Mouse (Mus musculus) brain, embryonic 14.5 days (tissue): Measurements from ENCODE around the gene Afmid. TPM values are rescaled to one million over a fixed set of nuclear protein-coding genes. Genes with fewer than 3 reads are reported as not detected.
"Not testable (repeated sequence)": the region's sequence is repeated elsewhere in the genome, so short reads cannot be mapped to it uniquely, and the experiment has no call there.

Source experiments
- DNase-seq: peaks from one replicate; pipeline ENCODE4 v3.0.0-alpha.2; 2011; ENCODE audit warnings: low read depth
- CTCF ChIP-seq: fragments of 200-500 bp; IDR thresholded peaks from 2 replicates; pipeline ENCODE4 v1.5.1; 2012; ENCODE audit warnings: inconsistent platforms, mild to moderate bottlenecking, moderate library complexity, borderline replicate concordance; ENCODE audit not compliant: insufficient read depth, insufficient read length; ENCODE audit errors: extremely low read depth
- POLR2A ChIP-seq: fragments of 200-500 bp; IDR thresholded peaks from 2 replicates; pipeline ENCODE4 v1.6.1; 2012; ENCODE audit warnings: mild to moderate bottlenecking, inconsistent platforms, borderline replicate concordance; ENCODE audit not compliant: poor library complexity, insufficient read depth, insufficient read length, severe bottlenecking; ENCODE audit errors: extremely low read depth
- polyA plus RNA-seq: library from polyadenylated mRNA; depleted of rRNA; stranded (reverse); fragments of >200 nt; gene quantifications from 2 replicates; pipeline ENCODE4 v1.2.3, GENCODE M21; 2012

Afmid gene
- polyA plus RNA-seq, 1 experiment = 4.5 TPM

DNA sequence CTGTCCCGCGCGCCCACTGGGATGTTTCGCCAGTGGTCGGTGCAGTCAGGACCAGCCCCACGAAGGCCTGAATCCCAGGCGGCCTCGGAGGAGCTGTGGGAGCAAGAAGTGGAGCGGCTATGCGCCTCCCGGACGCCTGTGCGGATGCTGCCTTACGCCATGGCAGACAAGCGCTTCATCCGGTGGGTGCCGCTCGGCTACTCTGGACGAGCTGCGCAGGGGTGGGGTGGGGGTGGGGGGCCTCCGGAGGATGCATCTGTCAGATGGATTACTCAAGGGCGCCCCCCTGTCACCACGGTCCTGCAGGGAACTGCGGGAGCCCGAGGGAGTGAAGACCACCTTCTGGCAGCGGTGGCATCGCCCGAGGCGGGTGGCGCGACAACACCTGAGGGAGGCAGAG lies 42.6 kb upstream of the Afmid start:
- peak; percentile 81 for DNase-seq
- TF ChIP-seq CTCF = peak; percentile 71
- no peak for TF ChIP-seq POLR2A

DNA sequence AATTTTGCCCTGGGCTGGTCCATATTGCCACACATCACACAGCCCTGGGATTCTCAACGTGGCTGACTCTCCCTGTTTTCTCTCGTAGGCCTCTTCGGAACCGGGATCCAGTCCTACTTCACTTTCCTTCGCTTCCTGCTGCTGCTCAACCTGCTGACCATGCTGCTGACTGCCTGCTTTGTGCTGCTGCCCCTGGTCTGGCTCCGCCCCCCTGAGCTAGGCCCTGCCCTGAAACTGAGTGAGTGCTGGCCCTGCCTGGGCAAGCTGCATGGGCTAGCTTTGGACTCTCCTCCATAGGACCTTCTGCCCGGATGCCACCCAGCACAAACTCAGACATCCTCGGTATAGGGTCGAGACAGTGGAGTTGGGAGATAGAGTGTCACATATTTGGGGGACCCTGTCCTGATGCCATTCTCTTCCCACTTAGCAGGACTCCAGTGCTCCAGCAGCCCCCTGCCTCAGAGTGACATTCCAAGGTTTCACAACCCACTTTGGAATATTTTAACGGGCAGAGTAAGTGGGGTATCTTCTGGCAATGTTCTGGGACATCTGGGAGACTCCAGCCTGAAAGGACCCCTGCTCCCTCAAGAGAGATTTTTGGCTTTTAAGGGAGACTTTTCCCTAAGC lies 41.9 kb upstream of the Afmid start:
- TF ChIP-seq CTCF (no peak), POLR2A (no peak)
- DNase-seq = no peak

DNA sequence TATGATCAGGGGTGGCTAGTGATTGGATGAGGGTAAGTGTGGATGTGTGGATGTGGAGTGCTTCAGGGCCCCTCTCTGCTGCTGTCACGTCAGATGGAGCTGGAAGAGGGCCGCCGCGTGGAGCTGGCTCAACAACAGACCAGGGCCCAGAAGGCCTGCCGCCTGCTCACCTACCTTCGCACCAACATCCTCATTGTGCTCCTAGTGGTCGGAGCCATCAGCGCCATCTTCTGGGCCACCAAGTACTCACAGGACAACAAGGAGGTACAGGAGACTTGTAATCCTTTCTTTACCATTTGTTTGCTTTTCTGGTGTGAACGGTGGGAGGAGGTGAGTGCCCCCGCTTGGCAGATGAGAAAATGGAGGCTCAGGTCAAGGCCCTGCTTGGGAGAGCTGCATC lies 39.4 kb upstream of the Afmid start:
- DNase-seq = peak; percentile 82

DNA sequence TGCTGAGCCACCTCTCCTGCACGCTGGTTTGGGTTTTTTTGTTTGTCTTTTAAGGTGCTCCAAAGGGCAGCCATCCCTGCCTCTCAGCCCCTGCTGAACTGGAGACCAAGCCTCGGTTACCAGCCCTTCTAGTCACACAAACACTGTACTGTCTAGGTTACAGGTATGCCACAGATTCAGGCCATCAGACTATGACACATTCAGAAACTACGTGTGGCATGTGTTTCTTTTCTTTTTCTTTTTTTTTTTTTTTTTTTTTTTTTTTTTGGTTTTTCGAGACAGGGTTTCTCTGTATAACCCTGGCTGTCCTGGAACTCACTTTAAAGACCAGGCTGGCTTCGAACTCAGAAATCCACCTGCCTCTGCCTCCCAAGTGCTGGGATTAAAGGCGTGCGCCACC lies 37.2 kb upstream of the Afmid start:
- not testable (repeated sequence) for DNase-seq

More for the DNA sequence above, 39.4 kb upstream of the Afmid start:
- no peak for TF ChIP-seq POLR2A
- TF ChIP-seq CTCF = peak; percentile 61; the same call in 1 of the 2 replicates

DNA sequence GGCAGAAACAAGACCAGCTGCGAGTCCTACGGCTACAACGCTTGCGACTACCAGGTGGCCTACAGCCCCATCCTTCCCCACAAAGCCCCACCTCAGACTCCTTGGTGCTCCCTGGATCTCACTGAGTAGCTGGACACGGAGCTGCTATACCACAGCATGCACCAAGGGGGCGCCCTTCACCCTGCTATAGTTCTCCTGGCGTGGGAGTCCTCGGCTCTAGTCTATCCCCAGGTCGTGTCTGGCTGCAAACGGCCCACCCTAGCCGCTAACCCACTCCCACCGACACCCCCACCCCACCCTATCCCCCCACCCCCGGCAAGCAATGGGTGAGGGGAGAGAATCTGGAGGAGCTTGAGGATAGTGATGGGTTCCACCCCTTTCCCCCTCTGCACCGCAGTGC lies 35.4 kb upstream of the Afmid start:
- no peak for TF ChIP-seq POLR2A
- TF ChIP-seq CTCF = peak; percentile 84

DNA sequence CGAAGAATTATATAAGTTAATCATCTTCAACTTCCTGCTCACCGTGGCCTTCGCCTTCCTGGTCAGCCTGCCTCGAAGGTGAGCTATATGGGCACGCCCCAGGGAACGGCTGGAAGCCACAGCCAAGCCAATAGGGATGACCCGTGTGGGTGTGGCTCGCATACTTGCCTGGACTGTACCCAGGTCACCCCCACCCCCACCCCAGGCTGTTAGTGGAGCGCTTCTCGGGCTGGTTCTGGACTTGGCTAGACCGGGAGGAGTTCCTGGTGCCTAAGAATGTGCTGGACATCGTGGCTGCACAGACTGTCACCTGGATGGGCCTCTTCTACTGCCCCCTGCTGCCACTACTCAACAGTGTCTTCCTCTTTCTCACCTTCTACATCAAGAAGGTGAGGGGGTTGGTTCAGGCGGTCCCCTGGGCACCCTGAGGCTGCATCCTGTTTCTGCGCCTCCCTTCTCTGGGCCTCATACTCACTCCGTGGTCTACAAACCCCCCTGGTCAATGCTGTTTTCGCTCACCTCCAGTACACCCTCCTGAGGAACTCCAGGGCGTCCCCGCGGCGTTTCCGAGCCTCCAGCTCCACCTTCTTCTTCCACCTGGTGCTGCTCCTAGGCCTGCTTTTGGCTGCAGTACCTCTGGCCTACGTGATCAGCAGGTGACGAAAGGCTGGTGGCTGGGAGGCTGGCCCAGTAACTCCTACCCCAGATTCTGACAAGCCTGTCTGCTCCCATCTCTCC lies 34.9 kb upstream of the Afmid start:
- DNase-seq = no peak
- TF ChIP-seq POLR2A (no peak), CTCF (0 out of 2 replicates have a peak, but pooled peaks have one; percentile 0)

More for the DNA sequence above, 35.4 kb upstream of the Afmid start:
- DNase-seq = peak; percentile 49

DNA sequence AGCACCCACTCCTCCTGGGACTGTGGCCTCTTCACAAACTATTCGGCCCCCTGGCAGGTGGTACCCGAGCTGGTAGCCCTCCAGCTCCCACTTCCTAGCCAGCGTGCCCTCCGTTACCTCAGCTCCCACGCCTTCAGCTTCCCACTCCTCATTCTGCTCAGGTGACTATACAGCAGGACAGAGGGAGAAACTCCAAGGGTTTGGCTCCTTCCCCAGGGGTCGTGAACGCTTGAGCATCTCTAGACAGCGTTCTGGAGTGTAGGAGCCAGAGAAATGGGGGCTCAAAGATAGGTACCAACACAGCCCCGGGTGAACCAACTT lies 34.3 kb upstream of the Afmid start:
- DNase-seq = no peak
- no peak for TF ChIP-seq CTCF
- TF ChIP-seq POLR2A = no peak

DNA sequence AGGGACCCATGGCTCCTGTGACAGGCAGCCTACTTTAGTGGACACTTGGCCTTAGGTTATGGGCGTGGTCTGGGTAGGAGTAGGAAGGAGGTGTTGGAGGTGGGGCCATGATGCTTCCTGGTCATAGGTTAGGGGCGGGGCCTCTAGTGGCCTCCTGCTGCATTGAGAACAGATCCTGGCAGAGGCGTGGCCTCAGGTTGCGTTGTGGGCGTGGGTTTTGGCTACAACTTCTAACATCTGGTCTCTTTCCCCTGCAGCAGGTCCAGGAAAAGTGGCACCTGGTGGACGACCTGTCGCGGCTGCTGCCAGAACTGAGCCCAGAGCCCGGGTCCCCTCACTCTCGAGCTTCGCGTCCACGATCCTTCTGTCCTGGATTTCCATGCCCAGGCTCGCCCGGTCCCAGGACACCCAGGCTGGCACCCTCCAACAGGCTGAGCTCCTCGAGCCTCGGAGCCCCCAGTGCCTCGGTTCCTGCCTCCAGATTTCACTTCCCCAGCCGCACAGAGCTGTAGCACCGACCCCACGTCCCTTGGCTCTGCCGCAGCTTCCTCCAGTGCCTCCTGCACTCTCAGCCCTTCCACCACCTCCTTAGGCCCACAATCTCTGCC lies 33.3 kb upstream of the Afmid start:
- DNase-seq = no peak
- no peak for TF ChIP-seq CTCF
- no peak for TF ChIP-seq POLR2A

DNA sequence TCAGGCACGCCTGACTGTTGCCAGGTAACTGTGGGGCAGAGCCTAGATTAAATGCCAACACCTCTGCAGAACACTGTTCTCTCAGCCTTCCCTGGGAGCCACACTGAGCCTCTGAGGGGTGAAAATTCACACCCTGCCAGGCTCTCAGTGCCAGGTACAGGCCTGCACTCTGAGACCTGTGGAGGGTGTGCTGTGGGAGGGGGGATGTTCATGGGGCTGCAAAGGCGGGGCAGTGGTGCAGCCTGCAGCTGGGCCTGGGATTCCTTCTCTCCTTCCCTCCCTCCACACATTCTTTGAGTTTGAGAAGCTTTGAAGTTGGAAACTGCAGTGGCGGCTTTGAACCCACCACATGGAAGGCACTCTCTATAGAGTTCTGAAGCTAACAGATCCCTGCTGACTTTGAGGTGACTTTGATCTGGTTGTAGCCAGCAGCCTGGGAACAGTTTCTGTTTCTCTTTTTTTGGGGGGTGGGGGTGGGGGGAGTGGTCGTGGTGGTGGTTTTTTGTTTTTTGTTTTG lies 31.6 kb upstream of the Afmid start:
- TF ChIP-seq POLR2A = no peak
- no peak for TF ChIP-seq CTCF
- peak; percentile 23 for DNase-seq

DNA sequence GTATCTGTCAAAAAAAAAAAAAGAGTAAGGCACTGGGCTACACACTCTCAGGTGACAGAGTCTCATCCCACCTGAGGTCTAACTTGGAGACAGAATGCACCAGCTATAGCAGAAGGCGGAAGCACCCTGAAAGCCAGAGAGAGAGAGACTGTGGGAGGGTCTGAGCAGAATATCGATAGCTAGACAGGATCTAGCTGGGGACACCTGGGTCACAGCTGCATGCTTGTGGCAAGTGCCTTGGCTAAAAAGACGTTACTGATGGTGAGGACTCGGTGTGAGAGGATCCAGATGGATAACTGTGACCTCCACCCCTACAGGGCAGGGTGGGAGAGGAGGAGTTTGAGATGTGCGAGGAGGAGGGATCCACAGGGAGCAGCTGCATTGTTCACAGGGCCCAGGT lies 28.8 kb upstream of the Afmid start:
- no peak for DNase-seq
- no peak for TF ChIP-seq POLR2A
- no peak for TF ChIP-seq CTCF

DNA sequence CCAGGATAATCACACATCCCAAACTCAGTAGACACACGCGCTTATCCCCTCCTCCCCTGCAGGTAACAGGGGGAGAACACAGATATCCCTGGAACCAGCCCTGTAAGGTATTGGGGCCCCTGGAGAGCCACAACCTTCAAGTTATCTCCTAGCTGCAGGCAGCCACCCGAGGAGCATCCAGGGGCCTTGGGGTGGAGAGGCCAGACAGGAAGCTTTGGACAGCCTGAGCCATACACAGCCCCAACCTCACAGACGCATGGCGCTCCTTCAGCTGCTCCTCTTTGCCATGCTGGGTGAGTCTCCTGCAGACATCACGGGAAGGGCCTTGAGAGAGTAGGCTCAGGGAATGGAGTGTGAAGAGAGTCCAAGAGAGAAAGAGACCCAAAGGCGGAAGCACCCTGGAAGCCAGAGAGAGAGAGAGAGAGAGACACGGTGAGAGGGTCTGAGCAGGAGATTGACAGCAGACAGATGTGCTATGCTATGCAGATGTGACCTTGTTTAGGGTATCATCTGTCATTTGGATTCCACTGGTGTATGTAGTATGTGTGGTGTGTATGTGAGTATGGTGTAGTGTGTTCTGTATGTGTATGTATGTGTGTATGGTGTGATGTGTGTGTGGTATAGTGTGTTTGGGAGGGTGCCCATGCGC lies 28.1 kb upstream of the Afmid start, which contains the start of gene 6030468B19Rik:
Gene 6030468B19Rik (plus strand): TSS at position 150 of the 649 bp plus-strand sequence.
- DNase-seq = no peak

More for the DNA sequence above, 28.1 kb upstream of the Afmid start, which contains the start of gene 6030468B19Rik:
- TF ChIP-seq CTCF (no peak), POLR2A (no peak)
